ENCODE assay signal across 1 mouse cellular context in genomic region chr3:88513546-88514115, GRCm38 (mm10).
A peak's percentile ranks its signal among the peaks of the same experiment; 100 is the strongest.
TF ChIP-seq lines count a peak whose summit lies in the region.

No protein-coding gene starts in this region.

TF ChIP-seq in MEL, 35 proteins besides CTCF, POLR2A, EP300 and RAD21 (continued from another document):
- TF ChIP-seq CHD1 (IDR thresholded peaks at IDR 0.05; ENCODE audit: low read depth, low read length): peak; percentile 60; the same call in 1 of the 2 replicates
- no peak for TF ChIP-seq GATA1 (IDR thresholded peaks at IDR 0.05; ENCODE audit: low read depth, low read length)
- no peak for TF ChIP-seq RCOR1 (IDR thresholded peaks at IDR 0.05; ENCODE audit: low read depth, low read length)
- TF ChIP-seq USF1 (IDR thresholded peaks at IDR 0.05; ENCODE audit: low read depth, low read length): no peak
- TF ChIP-seq ELF1 (IDR thresholded peaks at IDR 0.05; ENCODE audit: low read depth, low read length): peak; percentile 38; the same call in 1 of the 2 replicates
- no peak for TF ChIP-seq BHLHE40 (IDR thresholded peaks at IDR 0.05; ENCODE audit: borderline replicate concordance, low read depth, low read length)
- no peak for TF ChIP-seq NRF1 (IDR thresholded peaks at IDR 0.05; ENCODE audit: insufficient read depth, low read depth, low read length, poor library complexity, severe bottlenecking)
- TF ChIP-seq POLR2AphosphoS2 (IDR thresholded peaks at IDR 0.05; ENCODE audit: low read length): no peak
- TF ChIP-seq ZC3H11A (IDR thresholded peaks at IDR 0.05; ENCODE audit: low read depth, low read length): no peak
- TF ChIP-seq ETS1 (IDR thresholded peaks at IDR 0.05; ENCODE audit: low read depth, low read length): 0 out of 2 replicates have a peak, but pooled peaks have one; percentile 9
- TF ChIP-seq MAX (IDR thresholded peaks at IDR 0.05; ENCODE audit: low read length): peak; percentile 13; the same call in 1 of the 2 replicates
- peak; percentile 43; the same call in 1 of the 2 replicates for TF ChIP-seq MYC (IDR thresholded peaks at IDR 0.05; ENCODE audit: low read depth, low read length)
- 0 out of 2 replicates have a peak, but pooled peaks have one; percentile 85 for TF ChIP-seq UBTF (IDR thresholded peaks at IDR 0.05; ENCODE audit: borderline replicate concordance, insufficient read depth, low read depth, low read length)
- TF ChIP-seq POLR2AphosphoS5 (IDR thresholded peaks at IDR 0.05; ENCODE audit: borderline replicate concordance, low read depth, low read length): no peak
- TF ChIP-seq TAL1 (IDR thresholded peaks at IDR 0.05; ENCODE audit: low read length): no peak
- no peak for TF ChIP-seq GABPA (IDR thresholded peaks at IDR 0.05; ENCODE audit: low read depth, low read length)
- TF ChIP-seq ZMIZ1 (IDR thresholded peaks at IDR 0.05; ENCODE audit: low read depth, low read length): 0 out of 2 replicates have a peak, but pooled peaks have one; percentile 71
